Mouse (Mus musculus): Measurements from ENCODE around the gene Flt1. TPM values are rescaled to one million over a fixed set of nuclear protein-coding genes. Genes with fewer than 3 reads are reported as not detected.
"Not testable (repeated sequence)": the region's sequence is repeated elsewhere in the genome, so short reads cannot be mapped to it uniquely, and the experiment has no call there.

Gene Flt1
- polyA plus RNA-seq, 1 experiment from 2014 or later = 11.4 TPM

DNA sequence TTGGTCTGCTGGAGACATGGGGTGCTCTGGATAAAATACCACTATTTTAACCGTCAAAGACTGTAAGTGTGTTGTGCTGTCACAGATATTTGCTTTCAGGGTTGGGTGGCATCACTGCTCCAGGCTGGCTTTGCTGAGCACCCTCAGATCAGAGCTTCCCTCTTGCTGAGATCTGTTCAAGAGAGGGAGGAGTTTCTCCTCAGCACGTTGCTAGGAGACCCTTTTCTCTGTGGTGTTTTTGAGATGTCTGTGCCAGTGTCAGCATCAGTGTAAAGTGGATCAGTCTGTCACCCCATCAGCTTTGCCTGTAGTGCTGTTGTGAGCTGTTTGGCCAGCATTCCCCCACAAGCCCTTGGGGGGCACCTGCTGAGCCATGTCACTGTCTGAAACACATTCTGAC lies 98.9 kb downstream of the Flt1 start:
- no peak overlapping the region for H3K27ac ChIP-seq (replicated peaks; ENCODE audit: low read depth, low read length)
- H3K36me3 ChIP-seq (ENCODE audit: control insufficient read depth, insufficient read depth, low read length) = no peaks in the 10 kb centered on the region
- H3K4me3 ChIP-seq (ENCODE audit: low read depth, low read length) = no peak overlapping the region
- no peaks in the 10 kb centered on the region for H3K9me3 ChIP-seq (ENCODE audit: control insufficient read depth, low read length)
- H3K4me2 ChIP-seq (ENCODE audit: low read depth, severe bottlenecking) = no peak overlapping the region
- WGBS = 61% methylated on average over 2 of the region's 2 CpGs
- no peaks in the 10 kb centered on the region for H3K4me1 ChIP-seq (ENCODE audit: control insufficient read depth, insufficient read depth, low read length)
- H3K9ac ChIP-seq (ENCODE audit: low read length) = no peak overlapping the region
- H3K27me3 ChIP-seq (ENCODE audit: control insufficient read depth, insufficient read depth, low read length) = no peaks in the 10 kb centered on the region
- ATAC-seq (ENCODE audit: insufficient number of reproducible peaks, low FRiP score, low TSS enrichment, low read depth) (no peak), DNase-seq (ENCODE audit: low spot score) (no peak)

DNA sequence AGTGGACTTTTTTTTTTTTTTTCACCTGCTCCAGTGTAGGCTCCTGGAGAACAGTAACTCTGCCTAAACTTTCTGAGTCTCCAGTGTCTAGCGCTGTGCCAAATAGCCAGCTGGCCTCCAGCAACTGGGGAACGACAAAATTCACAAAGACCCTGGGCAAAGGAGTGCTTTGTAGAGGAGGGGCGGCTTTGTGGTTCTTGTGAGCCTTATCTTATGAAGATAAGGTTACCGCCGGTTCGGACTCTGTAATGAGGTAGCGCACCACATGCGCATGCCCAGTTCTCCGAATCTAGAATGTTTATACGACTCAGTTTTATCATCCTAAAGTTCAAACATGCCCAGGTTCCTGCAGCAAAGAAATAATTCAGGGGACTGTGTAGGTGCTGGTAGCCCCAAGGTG lies 102.1 kb downstream of the Flt1 start:
- no peak for ATAC-seq (ENCODE audit: insufficient number of reproducible peaks, low FRiP score, low TSS enrichment, low read depth)
- 82% methylated on average over 10 of the region's 10 CpGs for WGBS
- no peak overlapping the region for H3K4me2 ChIP-seq (ENCODE audit: low read depth, severe bottlenecking)
- no peaks in the 10 kb centered on the region for H3K4me1 ChIP-seq (ENCODE audit: control insufficient read depth, insufficient read depth, low read length)
- H3K4me3 ChIP-seq (ENCODE audit: low read depth, low read length) = no peak overlapping the region
- no peaks in the 10 kb centered on the region for H3K36me3 ChIP-seq (ENCODE audit: control insufficient read depth, insufficient read depth, low read length)
- DNase-seq (ENCODE audit: low spot score) = no peak
- no peaks in the 10 kb centered on the region for H3K27me3 ChIP-seq (ENCODE audit: control insufficient read depth, insufficient read depth, low read length)
- no peaks in the 10 kb centered on the region for H3K9me3 ChIP-seq (ENCODE audit: control insufficient read depth, low read length)
- H3K9ac ChIP-seq (ENCODE audit: low read length) = no peak overlapping the region
- no peak overlapping the region for H3K27ac ChIP-seq (replicated peaks; ENCODE audit: low read depth, low read length)

DNA sequence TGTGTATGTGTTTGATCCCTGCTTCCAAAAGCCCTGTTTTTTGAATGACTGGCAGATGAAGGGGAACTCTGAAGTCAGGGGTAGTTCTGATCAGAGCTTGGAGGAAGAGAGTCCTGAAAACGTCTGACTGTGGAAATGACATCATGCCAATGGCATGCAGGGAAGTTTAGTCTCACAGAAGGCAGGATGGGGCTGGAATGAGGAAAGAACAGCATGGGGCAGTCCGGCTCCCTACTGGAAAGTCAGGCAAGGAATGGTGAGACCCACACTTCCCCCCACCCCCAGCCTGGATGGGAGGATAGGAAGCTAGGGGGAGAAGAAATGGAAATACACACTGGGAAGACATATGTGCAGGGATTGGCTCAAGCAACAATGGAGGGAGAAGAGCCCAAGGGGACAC lies 105.6 kb downstream of the Flt1 start:
- Histone ChIP-seq H3K9ac (ENCODE audit: low read length) (no peak overlapping the region), H3K27me3 (ENCODE audit: control insufficient read depth, insufficient read depth, low read length) (no peaks in the 10 kb centered on the region), H3K4me2 (ENCODE audit: low read depth, severe bottlenecking) (no peak overlapping the region), H3K27ac (replicated peaks; ENCODE audit: low read depth, low read length) (no peak overlapping the region), H3K36me3 (ENCODE audit: control insufficient read depth, insufficient read depth, low read length) (no peaks in the 10 kb centered on the region), H3K4me1 (ENCODE audit: control insufficient read depth, insufficient read depth, low read length) (no peaks in the 10 kb centered on the region), H3K9me3 (ENCODE audit: control insufficient read depth, low read length) (no peaks in the 10 kb centered on the region), H3K4me3 (ENCODE audit: low read depth, low read length) (no peak overlapping the region)
- ATAC-seq (ENCODE audit: insufficient number of reproducible peaks, low FRiP score, low TSS enrichment, low read depth) = no peak
- 12% methylated on average over 2 of the region's 2 CpGs for WGBS
- no peak for DNase-seq (ENCODE audit: low spot score)

DNA sequence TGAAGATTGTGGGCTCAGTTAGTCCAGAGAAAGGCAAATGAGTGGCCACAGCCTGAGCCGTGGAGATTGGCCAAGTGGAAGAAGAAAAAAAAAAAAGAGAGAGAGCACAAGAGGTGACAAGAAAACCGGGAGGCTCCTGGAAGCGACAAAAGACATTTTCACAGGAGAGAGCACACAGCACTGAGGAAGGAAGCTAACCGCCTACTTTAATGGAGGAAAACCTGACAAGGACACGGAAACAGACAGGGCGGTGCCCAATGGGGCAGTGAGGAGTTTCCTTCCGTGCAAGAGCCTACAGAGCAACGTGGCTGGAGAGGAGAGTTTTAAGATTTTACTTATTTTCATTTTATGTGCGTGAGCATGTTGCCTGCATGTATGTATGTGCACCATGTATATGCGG lies 107.6 kb downstream of the Flt1 start:
- no peak overlapping the region for H3K4me3 ChIP-seq (ENCODE audit: low read depth, low read length)
- DNase-seq (ENCODE audit: low spot score) (no peak), ATAC-seq (ENCODE audit: insufficient number of reproducible peaks, low FRiP score, low TSS enrichment, low read depth) (no peak)
- no peaks in the 10 kb centered on the region for H3K36me3 ChIP-seq (ENCODE audit: control insufficient read depth, insufficient read depth, low read length)
- 88% methylated on average over 10 of the region's 10 CpGs for WGBS
- no peak overlapping the region for H3K9ac ChIP-seq (ENCODE audit: low read length)
- no peak overlapping the region for H3K4me2 ChIP-seq (ENCODE audit: low read depth, severe bottlenecking)
- no peak overlapping the region for H3K27ac ChIP-seq (replicated peaks; ENCODE audit: low read depth, low read length)
- H3K9me3 ChIP-seq (ENCODE audit: control insufficient read depth, low read length) = no peaks in the 10 kb centered on the region
- no peaks in the 10 kb centered on the region for H3K4me1 ChIP-seq (ENCODE audit: control insufficient read depth, insufficient read depth, low read length)
- no peaks in the 10 kb centered on the region for H3K27me3 ChIP-seq (ENCODE audit: control insufficient read depth, insufficient read depth, low read length)

DNA sequence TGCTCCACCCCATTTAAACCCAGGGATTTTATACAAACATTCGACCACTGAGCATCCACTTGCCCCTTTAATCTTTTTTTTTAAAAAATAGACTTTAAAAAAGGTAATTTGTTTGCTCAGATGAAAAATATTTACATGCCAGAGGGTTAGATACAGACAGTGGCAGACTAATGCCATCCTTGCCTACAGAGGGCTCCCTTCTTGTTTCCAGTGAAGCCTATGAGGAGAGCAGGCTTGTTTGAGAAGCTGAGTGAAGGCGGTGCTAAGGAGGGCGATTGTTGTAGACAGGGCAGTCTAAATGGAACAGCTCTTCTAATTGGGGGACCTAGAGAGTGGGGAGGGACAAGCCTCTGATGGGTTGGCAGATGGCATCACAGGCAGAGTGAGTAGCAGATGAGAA lies 109.4 kb downstream of the Flt1 start:
- H3K4me3 ChIP-seq (ENCODE audit: low read depth, low read length) = no peak overlapping the region
- WGBS = 71% methylated on average over 3 of the region's 3 CpGs
- H3K4me2 ChIP-seq (ENCODE audit: low read depth, severe bottlenecking) = no peak overlapping the region
- no peak overlapping the region for H3K9ac ChIP-seq (ENCODE audit: low read length)
- H3K36me3 ChIP-seq (ENCODE audit: control insufficient read depth, insufficient read depth, low read length) = no peaks in the 10 kb centered on the region
- DNase-seq (ENCODE audit: low spot score) (no peak), ATAC-seq (ENCODE audit: insufficient number of reproducible peaks, low FRiP score, low TSS enrichment, low read depth) (no peak)
- H3K9me3 ChIP-seq (ENCODE audit: control insufficient read depth, low read length) = no peaks in the 10 kb centered on the region
- H3K27me3 ChIP-seq (ENCODE audit: control insufficient read depth, insufficient read depth, low read length) = no peaks in the 10 kb centered on the region
- no peak overlapping the region for H3K27ac ChIP-seq (replicated peaks; ENCODE audit: low read depth, low read length)
- no peaks in the 10 kb centered on the region for H3K4me1 ChIP-seq (ENCODE audit: control insufficient read depth, insufficient read depth, low read length)

DNA sequence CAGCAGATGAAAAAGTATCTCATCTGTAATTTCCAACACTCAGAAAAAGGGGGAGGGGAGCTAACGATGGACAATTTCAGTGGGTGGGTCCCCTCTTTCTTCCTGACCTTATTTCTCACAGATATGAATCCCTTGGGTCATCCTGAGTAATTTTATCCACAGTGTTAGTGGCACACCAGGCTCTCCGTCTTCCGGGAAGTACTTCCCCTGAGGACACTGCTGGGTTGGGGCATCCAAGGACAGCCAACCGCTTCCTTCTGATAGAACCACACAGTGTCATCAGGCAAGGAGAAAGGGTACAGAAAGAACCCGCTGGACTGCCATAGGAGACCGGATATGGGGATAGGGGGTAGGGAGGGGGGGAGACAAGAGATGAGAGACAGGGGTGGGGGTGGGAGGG lies 111.2 kb downstream of the Flt1 start:
- DNase-seq (ENCODE audit: low spot score) (no peak), ATAC-seq (ENCODE audit: insufficient number of reproducible peaks, low FRiP score, low TSS enrichment, low read depth) (no peak)
- H3K9me3 ChIP-seq (ENCODE audit: control insufficient read depth, low read length) = no peaks in the 10 kb centered on the region
- no peaks in the 10 kb centered on the region for H3K4me1 ChIP-seq (ENCODE audit: control insufficient read depth, insufficient read depth, low read length)
- H3K36me3 ChIP-seq (ENCODE audit: control insufficient read depth, insufficient read depth, low read length) = no peaks in the 10 kb centered on the region
- no peaks in the 10 kb centered on the region for H3K27me3 ChIP-seq (ENCODE audit: control insufficient read depth, insufficient read depth, low read length)
- no peak overlapping the region for H3K4me3 ChIP-seq (ENCODE audit: low read depth, low read length)
- no peak overlapping the region for H3K4me2 ChIP-seq (ENCODE audit: low read depth, severe bottlenecking)
- WGBS = 89% methylated on average over 6 of the region's 6 CpGs
- H3K27ac ChIP-seq (replicated peaks; ENCODE audit: low read depth, low read length) = no peak overlapping the region
- H3K9ac ChIP-seq (ENCODE audit: low read length) = no peak overlapping the region

DNA sequence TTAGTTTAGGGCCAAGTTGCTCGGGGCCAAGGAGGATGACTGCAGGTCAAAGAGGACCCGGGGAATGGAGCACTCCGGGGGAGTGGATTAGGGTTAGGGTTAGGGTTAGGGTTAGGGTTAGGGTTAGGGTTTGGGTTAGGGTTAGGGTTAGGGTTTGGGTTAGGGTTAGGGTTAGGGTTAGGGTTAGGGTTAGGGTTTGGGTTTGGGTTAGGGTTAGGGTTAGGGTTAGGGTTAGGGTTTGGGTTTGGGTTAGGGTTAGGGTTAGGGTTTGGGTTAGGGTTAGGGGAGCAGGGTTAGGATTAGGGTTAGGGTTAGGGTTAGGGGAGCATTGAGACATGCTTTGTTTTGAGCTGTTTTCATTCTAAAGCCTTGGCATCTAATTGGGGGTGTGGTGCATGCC lies 114.5 kb downstream of the Flt1 start:
- WGBS = 90% methylated on average over 3 of the region's 3 CpGs
- not testable (repeated sequence) for H3K9ac ChIP-seq (ENCODE audit: low read length); H3K4me3 ChIP-seq (ENCODE audit: low read depth, low read length); ATAC-seq (ENCODE audit: insufficient number of reproducible peaks, low FRiP score, low TSS enrichment, low read depth); DNase-seq (ENCODE audit: low spot score); H3K9me3 ChIP-seq (ENCODE audit: control insufficient read depth, low read length); H3K27ac ChIP-seq (replicated peaks; ENCODE audit: low read depth, low read length); H3K36me3 ChIP-seq (ENCODE audit: control insufficient read depth, insufficient read depth, low read length); H3K4me2 ChIP-seq (ENCODE audit: low read depth, severe bottlenecking); H3K4me1 ChIP-seq (ENCODE audit: control insufficient read depth, insufficient read depth, low read length); H3K27me3 ChIP-seq (ENCODE audit: control insufficient read depth, insufficient read depth, low read length)

DNA sequence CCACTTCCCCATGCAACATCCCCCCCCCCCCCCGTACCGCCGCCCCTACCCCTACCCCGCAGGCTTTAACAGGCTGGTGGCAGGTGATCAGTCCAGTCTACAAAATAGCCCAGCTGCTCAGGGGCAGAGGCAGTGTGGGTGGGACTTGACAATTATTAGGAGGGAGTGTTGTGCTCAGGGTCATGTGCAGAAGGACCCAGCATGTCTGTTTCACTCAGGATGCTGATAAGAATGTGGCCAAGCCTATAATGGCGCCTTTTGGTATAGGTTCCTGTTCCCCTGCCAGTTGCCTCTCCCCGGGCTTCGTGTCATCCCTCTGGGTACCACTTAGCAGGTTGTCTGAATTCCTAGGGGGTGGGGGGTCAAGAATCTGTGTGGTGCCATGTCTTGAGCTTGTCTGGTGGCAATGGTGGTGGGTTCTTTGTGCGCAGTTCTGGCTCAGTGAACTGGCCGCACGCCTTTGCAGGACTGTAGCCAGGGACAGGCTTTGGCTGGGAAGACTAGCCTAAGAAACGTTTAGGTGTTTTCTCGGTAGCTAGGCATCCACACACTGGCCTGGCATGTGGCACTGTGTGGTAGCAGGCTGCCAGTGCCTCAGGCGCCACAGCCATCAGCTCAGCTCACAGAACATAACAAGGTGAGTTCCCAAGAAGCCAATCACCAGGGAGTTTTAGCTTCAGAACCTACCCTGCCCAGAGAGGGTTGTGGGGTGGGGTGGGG lies 118.4 kb downstream of the Flt1 start:
- ATAC-seq (ENCODE audit: insufficient number of reproducible peaks, low FRiP score, low TSS enrichment, low read depth) (no peak), DNase-seq (ENCODE audit: low spot score) (no peak)
- no peaks in the 10 kb centered on the region for H3K9me3 ChIP-seq (ENCODE audit: control insufficient read depth, low read length)
- H3K27me3 ChIP-seq (ENCODE audit: control insufficient read depth, insufficient read depth, low read length) = no peaks in the 10 kb centered on the region
- no peak overlapping the region for H3K4me2 ChIP-seq (ENCODE audit: low read depth, severe bottlenecking)
- H3K27ac ChIP-seq (replicated peaks; ENCODE audit: low read depth, low read length) = no peak overlapping the region
- no peak overlapping the region for H3K4me3 ChIP-seq (ENCODE audit: low read depth, low read length)
- H3K36me3 ChIP-seq (ENCODE audit: control insufficient read depth, insufficient read depth, low read length) = no peaks in the 10 kb centered on the region
- 84% methylated on average over 13 of the region's 13 CpGs for WGBS
- H3K4me1 ChIP-seq (ENCODE audit: control insufficient read depth, insufficient read depth, low read length) = no peaks in the 10 kb centered on the region
- no peak overlapping the region for H3K9ac ChIP-seq (ENCODE audit: low read length)

DNA sequence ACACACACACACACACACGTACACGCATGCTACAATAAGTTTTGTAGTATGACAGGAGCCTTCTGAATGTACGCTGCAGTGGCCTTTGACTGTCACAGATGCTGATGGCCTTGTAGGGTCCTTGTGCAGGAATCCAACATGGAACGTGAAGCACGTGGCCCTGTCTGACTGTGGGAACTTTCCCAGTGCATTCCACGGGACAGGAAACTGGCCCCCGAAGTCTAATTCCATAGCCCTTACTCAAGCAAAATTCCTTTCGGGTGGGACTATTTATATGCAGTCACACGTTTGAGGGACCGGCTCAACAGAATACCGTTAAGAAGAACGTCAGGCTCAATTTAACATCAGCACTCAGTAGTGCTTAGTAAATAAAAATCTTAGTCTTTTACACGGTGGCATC lies 119.1 kb downstream of the Flt1 start:
- H3K27me3 ChIP-seq (ENCODE audit: control insufficient read depth, insufficient read depth, low read length) = no peaks in the 10 kb centered on the region
- H3K4me1 ChIP-seq (ENCODE audit: control insufficient read depth, insufficient read depth, low read length) = no peaks in the 10 kb centered on the region
- H3K9ac ChIP-seq (ENCODE audit: low read length) = no peak overlapping the region
- H3K4me2 ChIP-seq (ENCODE audit: low read depth, severe bottlenecking) = no peak overlapping the region
- no peak overlapping the region for H3K4me3 ChIP-seq (ENCODE audit: low read depth, low read length)
- no peaks in the 10 kb centered on the region for H3K9me3 ChIP-seq (ENCODE audit: control insufficient read depth, low read length)
- H3K27ac ChIP-seq (replicated peaks; ENCODE audit: low read depth, low read length) = no peak overlapping the region
- WGBS = 90% methylated on average over 13 of the region's 13 CpGs
- no peaks in the 10 kb centered on the region for H3K36me3 ChIP-seq (ENCODE audit: control insufficient read depth, insufficient read depth, low read length)
- ATAC-seq (ENCODE audit: insufficient number of reproducible peaks, low FRiP score, low TSS enrichment, low read depth) (no peak), DNase-seq (ENCODE audit: low spot score) (no peak)

Data from limb, embryonic 11.5 days (tissue).